Mouse (Mus musculus) brain, embryonic 14.5 days (tissue): Measurements from ENCODE around the gene Chrdl2.

Experiments
- CTCF ChIP-seq: fragments of 200-500 bp; IDR thresholded peaks from 2 replicates; pipeline ENCODE4 v1.5.1; 2012; ENCODE audit warnings: inconsistent platforms, mild to moderate bottlenecking, moderate library complexity, borderline replicate concordance; ENCODE audit not compliant: insufficient read depth, insufficient read length; ENCODE audit errors: extremely low read depth
- POLR2A ChIP-seq: fragments of 200-500 bp; IDR thresholded peaks from 2 replicates; pipeline ENCODE4 v1.6.1; 2012; ENCODE audit warnings: mild to moderate bottlenecking, inconsistent platforms, borderline replicate concordance; ENCODE audit not compliant: poor library complexity, insufficient read depth, insufficient read length, severe bottlenecking; ENCODE audit errors: extremely low read depth

GRCm38 (mm10) chr7:100003781-100004180 lies 2.2 kb upstream of the Chrdl2 start:
- TF ChIP-seq POLR2A (no peak), CTCF (peak; percentile 49; the same call in 1 of the 2 replicates)
